Mouse (Mus musculus): ENCODE measurements around the gene 4930579F01Rik.

Gene 4930579F01Rik

DNA sequence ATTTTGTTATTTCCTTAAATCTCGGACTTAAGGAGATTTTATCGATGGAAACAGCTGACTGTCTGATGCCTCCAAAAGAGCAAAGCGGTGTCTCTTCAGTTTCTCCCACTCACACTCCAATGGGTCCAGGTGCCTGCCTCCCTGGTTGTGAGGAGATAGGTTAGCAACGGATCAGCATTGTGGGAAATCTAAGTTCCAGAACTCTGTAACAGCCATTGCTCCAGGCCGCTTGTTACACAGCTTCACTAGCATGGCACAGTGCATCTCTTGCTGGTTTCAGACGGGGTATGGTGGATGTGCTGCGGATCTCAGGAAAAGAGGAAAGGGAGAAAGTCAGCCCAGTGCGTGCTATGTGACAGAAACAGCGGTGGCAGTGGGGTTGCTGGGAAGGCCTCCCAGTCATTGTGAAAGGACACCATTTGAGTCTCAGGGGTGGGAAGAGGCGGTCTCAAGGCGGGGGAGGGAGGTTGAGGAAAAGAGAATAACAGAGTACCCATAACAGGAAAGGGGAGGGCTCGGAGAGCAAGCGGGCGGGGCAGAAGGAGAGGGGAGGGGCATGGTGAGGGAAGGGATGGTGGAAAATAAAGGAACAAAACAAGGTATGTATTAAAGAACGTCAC, at the start of gene 4930579F01Rik:
Gene 4930579F01Rik (minus strand): TSS at position 143 of the 620 bp plus-strand sequence.
- H3K36me3 ChIP-seq (ENCODE audit: insufficient read depth, low read length): no peaks in the 10 kb centered on the region
- H3K4me1 ChIP-seq (replicated peaks; ENCODE audit: low read depth, low read length): peaks cover 25% of the 10 kb centered on the region
- H3K4me3 ChIP-seq (replicated peaks; ENCODE audit: low read length): 0 out of 2 replicates have a peak within 1 kb of the TSS, but pooled peaks have one; percentile 35
- peaks cover 5% of the 10 kb centered on the region for H3K27me3 ChIP-seq (ENCODE audit: insufficient read depth, low read length)
- no peaks in the 10 kb centered on the region for H3K9me3 ChIP-seq (ENCODE audit: low read length)
- TF ChIP-seq POU5F1 (IDR thresholded peaks at IDR 0.05; ENCODE audit: borderline replicate concordance, low read length) (no peak), CTCF (conservative IDR thresholded peaks at IDR 0.05; ENCODE audit: low read length) (no peak), NANOG (IDR thresholded peaks at IDR 0.05; ENCODE audit: borderline replicate concordance, low read length) (no peak)

DNA sequence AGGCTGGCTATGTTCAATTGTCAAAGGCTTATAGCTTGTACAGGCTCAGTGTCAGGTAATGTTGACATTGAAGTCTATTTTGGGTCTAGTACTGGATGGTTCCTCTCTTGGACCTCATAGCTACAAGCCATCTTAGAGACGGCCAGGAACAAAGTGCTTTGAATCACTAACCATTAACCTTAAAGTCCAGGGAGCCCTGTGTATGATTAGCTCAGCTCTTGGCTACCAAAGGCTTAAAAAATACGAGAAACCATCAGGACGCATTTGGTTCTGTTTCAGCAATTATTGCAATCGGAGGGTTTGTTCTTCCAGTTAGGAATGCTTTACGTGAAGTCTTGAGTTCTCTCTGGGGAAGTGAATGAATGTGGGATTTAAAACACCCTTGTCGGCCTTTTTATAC, 49.3 kb upstream of the 4930579F01Rik start:
- Histone ChIP-seq H3K9me3 (ENCODE audit: low read length) (no peaks in the 10 kb centered on the region), H3K27me3 (ENCODE audit: insufficient read depth, low read length) (no peaks in the 10 kb centered on the region), H3K4me3 (replicated peaks; ENCODE audit: low read length) (no peak overlapping the region), H3K36me3 (ENCODE audit: insufficient read depth, low read length) (no peaks in the 10 kb centered on the region), H3K4me1 (replicated peaks; ENCODE audit: low read depth, low read length) (no peaks in the 10 kb centered on the region)
- TF ChIP-seq POU5F1 (IDR thresholded peaks at IDR 0.05; ENCODE audit: borderline replicate concordance, low read length) (no peak), NANOG (IDR thresholded peaks at IDR 0.05; ENCODE audit: borderline replicate concordance, low read length) (no peak), CTCF (conservative IDR thresholded peaks at IDR 0.05; ENCODE audit: low read length) (no peak)

DNA sequence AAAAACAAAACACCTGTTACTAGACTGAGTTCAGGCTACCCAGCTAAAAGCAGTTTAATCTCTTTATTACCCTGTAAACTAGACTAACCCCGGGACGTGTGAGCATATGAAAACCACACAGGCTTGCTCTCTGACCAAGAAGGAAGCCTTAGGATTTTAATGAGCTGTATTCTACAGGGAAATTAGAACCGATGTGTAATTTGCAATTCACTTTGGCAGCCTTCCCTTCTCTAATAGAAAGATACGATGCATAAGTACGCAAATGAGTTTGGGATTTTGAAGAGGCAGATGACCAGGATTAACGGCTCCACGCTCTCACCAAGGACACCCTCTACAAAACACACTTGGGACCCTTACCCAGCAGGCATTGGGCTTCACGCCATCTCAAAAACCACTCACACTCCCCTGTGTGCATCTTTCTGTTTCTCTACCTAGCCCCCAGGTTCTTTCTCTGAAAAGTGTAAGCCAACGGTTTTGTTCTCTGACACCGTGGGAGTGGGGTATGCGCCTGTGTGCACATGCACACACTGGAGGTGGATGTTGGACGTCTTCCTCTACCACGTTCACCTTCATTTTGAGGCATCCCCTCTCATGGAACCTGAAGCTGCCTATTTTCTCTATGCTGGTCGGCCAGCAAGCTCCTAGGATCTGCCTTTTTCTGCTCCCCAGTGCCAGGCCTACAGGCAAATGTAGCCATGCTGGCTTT, 48.5 kb upstream of the 4930579F01Rik start:
- Histone ChIP-seq H3K9me3 (ENCODE audit: low read length) (no peaks in the 10 kb centered on the region), H3K4me1 (replicated peaks; ENCODE audit: low read depth, low read length) (no peaks in the 10 kb centered on the region), H3K4me3 (replicated peaks; ENCODE audit: low read length) (no peak overlapping the region), H3K36me3 (ENCODE audit: insufficient read depth, low read length) (no peaks in the 10 kb centered on the region), H3K27me3 (ENCODE audit: insufficient read depth, low read length) (no peaks in the 10 kb centered on the region)
- TF ChIP-seq POU5F1 (IDR thresholded peaks at IDR 0.05; ENCODE audit: borderline replicate concordance, low read length) (no peak), NANOG (IDR thresholded peaks at IDR 0.05; ENCODE audit: borderline replicate concordance, low read length) (no peak), CTCF (conservative IDR thresholded peaks at IDR 0.05; ENCODE audit: low read length) (no peak)

DNA sequence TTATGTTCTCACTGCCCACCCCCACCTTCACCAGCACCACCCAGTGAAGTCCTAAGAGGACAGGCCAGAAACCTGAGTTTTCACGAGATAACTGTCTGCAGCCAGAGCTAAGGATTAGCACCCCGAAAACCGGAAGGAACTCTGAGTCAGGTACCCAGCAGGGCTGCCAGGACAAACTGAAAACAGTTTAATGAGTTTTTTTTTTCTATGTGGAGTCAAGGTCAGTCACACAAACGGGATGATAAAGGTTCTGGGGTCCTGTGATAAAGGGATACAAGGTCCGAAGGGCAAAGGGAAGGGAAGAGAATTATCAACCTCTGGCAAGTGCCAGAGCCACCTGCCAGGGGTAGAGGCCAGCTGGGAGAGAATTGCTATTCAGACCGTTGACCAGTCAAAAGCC, 47.7 kb upstream of the 4930579F01Rik start:
- no peaks in the 10 kb centered on the region for H3K27me3 ChIP-seq (ENCODE audit: insufficient read depth, low read length)
- H3K4me1 ChIP-seq (replicated peaks; ENCODE audit: low read depth, low read length): no peaks in the 10 kb centered on the region
- H3K4me3 ChIP-seq (replicated peaks; ENCODE audit: low read length): no peak overlapping the region
- no peak for TF ChIP-seq NANOG (IDR thresholded peaks at IDR 0.05; ENCODE audit: borderline replicate concordance, low read length)
- no peak for TF ChIP-seq POU5F1 (IDR thresholded peaks at IDR 0.05; ENCODE audit: borderline replicate concordance, low read length)
- TF ChIP-seq CTCF (conservative IDR thresholded peaks at IDR 0.05; ENCODE audit: low read length): no peak
- no peaks in the 10 kb centered on the region for H3K36me3 ChIP-seq (ENCODE audit: insufficient read depth, low read length)
- H3K9me3 ChIP-seq (ENCODE audit: low read length): no peaks in the 10 kb centered on the region

DNA sequence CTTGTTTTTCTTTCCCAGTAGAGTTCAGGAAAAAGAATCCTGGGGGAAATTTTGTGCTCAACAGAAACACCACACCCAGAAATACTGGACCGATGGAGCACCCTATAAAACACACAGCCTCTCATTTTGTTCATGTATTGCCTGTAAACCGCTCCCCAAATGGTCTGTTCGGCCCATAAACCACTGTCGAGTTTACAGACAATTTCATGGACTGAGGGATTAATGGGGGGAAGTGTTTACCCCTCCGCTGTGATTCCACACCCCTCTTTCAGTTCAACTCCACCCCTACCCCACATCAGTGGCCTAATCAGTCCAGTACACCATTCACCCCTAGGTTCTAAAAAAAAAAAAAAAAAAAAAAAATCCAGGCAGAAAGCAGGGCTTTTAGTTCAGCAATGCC, 47.3 kb upstream of the 4930579F01Rik start:
- Histone ChIP-seq H3K36me3 (ENCODE audit: insufficient read depth, low read length) (no peaks in the 10 kb centered on the region), H3K27me3 (ENCODE audit: insufficient read depth, low read length) (no peaks in the 10 kb centered on the region)
- TF ChIP-seq POU5F1 (IDR thresholded peaks at IDR 0.05; ENCODE audit: borderline replicate concordance, low read length): no peak
- no peak for TF ChIP-seq NANOG (IDR thresholded peaks at IDR 0.05; ENCODE audit: borderline replicate concordance, low read length)
- TF ChIP-seq CTCF (conservative IDR thresholded peaks at IDR 0.05; ENCODE audit: low read length): no peak

DNA sequence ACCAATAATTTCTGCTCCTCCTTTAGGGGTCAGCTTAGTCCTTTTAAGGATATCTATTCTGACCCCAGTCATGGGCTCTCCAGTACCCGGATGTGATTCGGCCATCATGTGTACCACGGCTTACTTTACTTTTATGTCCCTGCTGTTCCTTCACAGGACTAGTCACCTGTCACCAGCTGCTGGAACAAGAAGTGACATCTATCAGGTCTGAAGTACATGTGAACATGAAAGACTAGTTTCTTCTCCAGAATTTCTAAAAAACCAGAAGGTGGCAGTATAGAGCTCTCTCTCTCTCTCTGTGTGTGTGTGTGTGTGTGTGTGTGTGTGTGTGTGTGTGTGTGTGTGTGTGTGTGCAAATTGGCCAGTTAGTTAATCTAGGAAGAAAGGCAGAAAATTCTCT, 46.8 kb upstream of the 4930579F01Rik start:
- no peaks in the 10 kb centered on the region for H3K9me3 ChIP-seq (ENCODE audit: low read length)
- no peak for TF ChIP-seq NANOG (IDR thresholded peaks at IDR 0.05; ENCODE audit: borderline replicate concordance, low read length)
- no peak for TF ChIP-seq CTCF (conservative IDR thresholded peaks at IDR 0.05; ENCODE audit: low read length)
- TF ChIP-seq POU5F1 (IDR thresholded peaks at IDR 0.05; ENCODE audit: borderline replicate concordance, low read length): no peak
- no peaks in the 10 kb centered on the region for H3K36me3 ChIP-seq (ENCODE audit: insufficient read depth, low read length)
- no peaks in the 10 kb centered on the region for H3K27me3 ChIP-seq (ENCODE audit: insufficient read depth, low read length)
- no peaks in the 10 kb centered on the region for H3K4me1 ChIP-seq (replicated peaks; ENCODE audit: low read depth, low read length)
- no peak overlapping the region for H3K4me3 ChIP-seq (replicated peaks; ENCODE audit: low read length)

More for the DNA sequence above, 47.3 kb upstream of the 4930579F01Rik start:
- H3K4me1 ChIP-seq (replicated peaks; ENCODE audit: low read depth, low read length): no peaks in the 10 kb centered on the region
- H3K4me3 ChIP-seq (replicated peaks; ENCODE audit: low read length): no peak overlapping the region
- no peaks in the 10 kb centered on the region for H3K9me3 ChIP-seq (ENCODE audit: low read length)

DNA sequence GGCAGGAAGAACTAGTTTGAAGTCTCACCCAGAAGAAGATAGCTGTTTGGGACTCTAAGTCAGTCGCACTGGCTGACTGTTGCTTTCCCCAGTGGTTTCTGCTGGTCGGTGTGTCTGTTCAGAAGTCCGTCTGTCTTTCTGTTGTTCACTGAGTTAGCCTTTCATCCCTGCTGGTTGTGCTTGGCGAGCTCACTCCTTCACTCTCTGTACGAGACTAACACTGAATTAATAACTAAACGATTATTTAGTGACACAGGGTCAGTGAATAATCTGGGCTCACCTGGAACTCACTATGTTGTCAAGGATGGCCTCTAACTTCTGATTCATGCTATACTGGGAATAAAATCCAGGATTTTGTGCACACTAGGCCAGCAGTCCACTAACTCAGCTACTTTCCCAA, 45.8 kb upstream of the 4930579F01Rik start:
- no peaks in the 10 kb centered on the region for H3K9me3 ChIP-seq (ENCODE audit: low read length)
- no peak overlapping the region for H3K4me3 ChIP-seq (replicated peaks; ENCODE audit: low read length)
- no peaks in the 10 kb centered on the region for H3K4me1 ChIP-seq (replicated peaks; ENCODE audit: low read depth, low read length)
- TF ChIP-seq CTCF (conservative IDR thresholded peaks at IDR 0.05; ENCODE audit: low read length): no peak
- no peak for TF ChIP-seq POU5F1 (IDR thresholded peaks at IDR 0.05; ENCODE audit: borderline replicate concordance, low read length)
- no peak for TF ChIP-seq NANOG (IDR thresholded peaks at IDR 0.05; ENCODE audit: borderline replicate concordance, low read length)
- H3K27me3 ChIP-seq (ENCODE audit: insufficient read depth, low read length): no peaks in the 10 kb centered on the region
- no peaks in the 10 kb centered on the region for H3K36me3 ChIP-seq (ENCODE audit: insufficient read depth, low read length)

DNA sequence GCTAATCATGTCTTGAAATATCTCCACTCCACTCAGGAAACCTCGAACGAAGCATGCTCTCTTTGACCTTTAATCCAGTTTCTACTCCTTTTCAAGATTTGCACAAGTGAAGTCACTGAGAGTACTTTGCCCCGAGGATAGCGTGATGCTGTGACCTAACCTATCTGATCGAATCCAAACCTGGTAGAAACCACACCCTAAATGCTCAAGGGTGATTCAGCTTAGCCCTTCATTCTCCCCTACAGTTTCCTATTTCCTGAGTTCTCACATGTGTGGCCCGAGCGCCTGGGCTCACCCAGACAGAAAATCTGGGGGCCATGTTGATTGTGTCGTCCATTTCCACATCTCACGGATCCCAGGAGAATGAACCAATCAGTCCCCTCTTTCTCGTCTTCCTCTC, 44.4 kb upstream of the 4930579F01Rik start:
- Histone ChIP-seq H3K36me3 (ENCODE audit: insufficient read depth, low read length) (no peaks in the 10 kb centered on the region), H3K4me3 (replicated peaks; ENCODE audit: low read length) (no peak overlapping the region), H3K27me3 (ENCODE audit: insufficient read depth, low read length) (no peaks in the 10 kb centered on the region), H3K4me1 (replicated peaks; ENCODE audit: low read depth, low read length) (no peaks in the 10 kb centered on the region), H3K9me3 (ENCODE audit: low read length) (no peaks in the 10 kb centered on the region)
- no peak for TF ChIP-seq CTCF (conservative IDR thresholded peaks at IDR 0.05; ENCODE audit: low read length)
